In genomic region chr16:43503010-43503635, GRCm38 (mm10) we compare ENCODE assay signal across 7 mouse cellular contexts.
DNase-seq lines count a peak whose midpoint lies in the region; ATAC-seq lines count a peak whose summit lies in the region.

No protein-coding gene starts in this region.

- peak overlapping the region; percentile 66 for H3K4me3 ChIP-seq in hindbrain, embryonic 15.5 days
- peak overlapping the region; percentile 65 for H3K4me3 ChIP-seq in midbrain, embryonic 16.5 days (ENCODE audit: low read depth, low read length)

- DNase-seq in right cerebral cortex, postnatal 4 days: peak; percentile 34
- DNase-seq in right cerebral cortex, postnatal 36 days (ENCODE audit: low spot score in 2 of 2): no peak
- peak; percentile 51 for DNase-seq in embryo, embryonic 11.5 days (ENCODE audit: low read depth, low spot score)
- DNase-seq in frontal cortex, adult 2 months (ENCODE audit: extremely low spot score in 1 of 2, low spot score in 1 of 2): no peak

- no peaks in the 10 kb centered on the region for H3K9me3 ChIP-seq in hindbrain, embryonic 15.5 days
- H3K9me3 ChIP-seq in midbrain, embryonic 16.5 days (replicated peaks; ENCODE audit: control insufficient read depth, low read length, poor library complexity, severe bottlenecking): no peaks in the 10 kb centered on the region

- 2% methylated on average over 13 of the region's 13 CpGs for WGBS in hindbrain, embryonic 15.5 days
- 2% methylated on average over 13 of the region's 13 CpGs for WGBS in midbrain, embryonic 16.5 days

- peak overlapping the region; percentile 73 for H3K9ac ChIP-seq in hindbrain, embryonic 15.5 days
- peak overlapping the region; percentile 84 for H3K9ac ChIP-seq in midbrain, embryonic 16.5 days (ENCODE audit: low read depth, low read length)

- H3K27me3 ChIP-seq in hindbrain, embryonic 15.5 days: no peaks in the 10 kb centered on the region
- no peaks in the 10 kb centered on the region for H3K27me3 ChIP-seq in midbrain, embryonic 16.5 days (ENCODE audit: control insufficient read depth, insufficient read depth, low read depth, low read length)

- peak; percentile 89 for ATAC-seq in hindbrain, embryonic 15.5 days (ENCODE audit: low FRiP score, low read depth)
- peak; percentile 89 for ATAC-seq in midbrain, embryonic 16.5 days
- no peak for ATAC-seq in inflammation-experienced regulatory T-cells, adult 6 months

- H3K27ac ChIP-seq in hindbrain, embryonic 15.5 days (replicated peaks): peak overlapping the region; percentile 96
- peak overlapping the region; percentile 95 for H3K27ac ChIP-seq in midbrain, embryonic 16.5 days (ENCODE audit: low read length)

- peak overlapping the region; percentile 58 for H3K4me2 ChIP-seq in hindbrain, embryonic 15.5 days
- H3K4me2 ChIP-seq in midbrain, embryonic 16.5 days (ENCODE audit: low read length): peak overlapping the region; percentile 61

- no peaks in the 10 kb centered on the region for H3K36me3 ChIP-seq in hindbrain, embryonic 15.5 days
- H3K36me3 ChIP-seq in midbrain, embryonic 16.5 days (ENCODE audit: control insufficient read depth, insufficient read depth, low read length): no peaks in the 10 kb centered on the region

- H3K4me1 ChIP-seq in hindbrain, embryonic 15.5 days (replicated peaks): peaks cover 37% of the 10 kb centered on the region
- H3K4me1 ChIP-seq in midbrain, embryonic 16.5 days (ENCODE audit: control insufficient read depth, insufficient read depth, low read length): peaks cover 20% of the 10 kb centered on the region

Comparison
In these comparisons a context has a peak if more than half of its experiments do, and no peak if none do; other contexts are left out.
1. DNase-seq: peak in right cerebral cortex, postnatal 4 days (single experiment) and embryo, embryonic 11.5 days (single experiment); none in right cerebral cortex, postnatal 36 days (0 of 2) and frontal cortex, adult 2 months (0 of 2).